Mouse (Mus musculus) stomach, embryonic 14.5 days (tissue): ENCODE data around the gene Garnl3. TPM values are rescaled to one million over a fixed set of nuclear protein-coding genes. Genes with fewer than 3 reads are reported as not detected.
A peak's percentile ranks its signal among the peaks of the same experiment; 100 is the strongest.

Experiments
- ATAC-seq: fragments of 200-750 bp; cut with Nextera tagmentation; 2 replicates; pipeline ENCODE4 v1.8.0; 2017; ENCODE audit warnings: low read depth, moderate TSS enrichment; ENCODE audit not compliant: insufficient number of reproducible peaks, insufficient read depth, low FRiP score
- H3K27ac ChIP-seq: fragments of 300-500 bp; sonication (generic); 2 replicates; pipeline ENCODE4 v1.5.1; 2014; ENCODE audit warnings: mild to moderate bottlenecking, low read length, moderate library complexity, mixed read lengths
- H3K27me3 ChIP-seq: fragments of 300-500 bp; sonication (generic); 2 replicates; pipeline ENCODE4 v1.6.1; 2014; ENCODE audit warnings: low read length, control low read depth, mixed read lengths; ENCODE audit not compliant: control insufficient read depth, insufficient read depth
- H3K36me3 ChIP-seq: fragments of 300-500 bp; sonication (generic); 2 replicates; pipeline ENCODE4 v1.6.1; 2014; ENCODE audit warnings: mild to moderate bottlenecking, control low read depth, low read length, moderate library complexity, mixed read lengths; ENCODE audit not compliant: control insufficient read depth, insufficient read depth
- H3K4me1 ChIP-seq: fragments of 300-500 bp; sonication (generic); 2 replicates; pipeline ENCODE4 v1.6.1; 2014; ENCODE audit warnings: low read length, control low read depth, mixed read lengths; ENCODE audit not compliant: control insufficient read depth, insufficient read depth
- H3K4me2 ChIP-seq: fragments of 300-500 bp; sonication (generic); replicated peaks from 2 replicates; pipeline ENCODE4 v1.6.1; 2014; ENCODE audit warnings: low read depth, low read length, control low read depth
- H3K4me3 ChIP-seq: fragments of 300-500 bp; sonication (generic); 2 replicates; pipeline ENCODE4 v1.5.1; 2014; ENCODE audit warnings: low read depth, low read length, control low read depth
- H3K9ac ChIP-seq: fragments of 300-500 bp; sonication (generic); replicated peaks from 2 replicates; pipeline ENCODE4 v1.6.1; 2014; ENCODE audit warnings: low read depth, mild to moderate bottlenecking, control low read depth, low read length, moderate library complexity, mixed read lengths
- H3K9me3 ChIP-seq: fragments of 300-500 bp; sonication (generic); 2 replicates; pipeline ENCODE4 v1.6.1; 2016; ENCODE audit warnings: low read depth, low read length, control low read depth; ENCODE audit not compliant: control insufficient read depth
- WGBS: fragments of 180-500 bp; shearing (Covaris S2); extraction: QIAGEN DNeasy Blood & Tissue Kit; methylation state at CpG from one replicate; pipeline ENCODE4 v1.1.7; 2014; 5-methylcytosine and 5-hydroxymethylcytosine counted together
- polyA plus RNA-seq: library from polyadenylated mRNA; unstranded; fragments of >200 nt; fragmentation: Nextera tagmentation; extraction: Ambion mirVana; gene quantifications from 2 replicates; pipeline ENCODE4 v1.2.1, GENCODE M21; 2014

The Garnl3 gene
- polyA plus RNA-seq, 1 experiment from 2014 or later, result 22.0 TPM

DNA sequence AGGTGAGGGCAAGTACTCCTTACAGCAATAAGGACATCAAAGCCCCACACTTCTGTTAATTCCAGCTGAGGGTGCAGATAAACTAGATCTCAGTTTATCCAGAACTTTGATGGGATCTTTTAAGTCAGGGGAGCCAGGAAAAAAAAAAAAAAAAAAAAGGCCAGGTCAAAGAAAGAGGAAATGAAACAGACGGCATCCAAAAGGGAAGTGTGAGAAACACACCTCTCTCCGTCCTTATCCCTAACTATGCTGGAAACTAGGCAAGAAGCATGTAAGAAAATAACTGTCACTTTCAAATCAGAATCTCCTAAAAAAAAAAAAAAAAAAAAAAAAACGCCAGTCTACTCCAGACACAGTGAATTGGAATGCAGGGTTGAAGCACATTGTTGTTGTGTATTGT is 57.3 kb downstream of the Garnl3 start:
- Histone ChIP-seq H3K4me3 (no peak overlapping the region), H3K4me1 (0 out of 2 replicates have a peak, but pooled peaks cover 4% of the 10 kb centered on the region), H3K27me3 (no peaks in the 10 kb centered on the region), H3K9me3 (no peaks in the 10 kb centered on the region), H3K4me2 (no peak overlapping the region), H3K9ac (no peak overlapping the region), H3K36me3 (no peaks in the 10 kb centered on the region), H3K27ac (no peak overlapping the region)
- ATAC-seq, result no peak
- WGBS, result 73% methylated on average over 3 of the region's 3 CpGs

DNA sequence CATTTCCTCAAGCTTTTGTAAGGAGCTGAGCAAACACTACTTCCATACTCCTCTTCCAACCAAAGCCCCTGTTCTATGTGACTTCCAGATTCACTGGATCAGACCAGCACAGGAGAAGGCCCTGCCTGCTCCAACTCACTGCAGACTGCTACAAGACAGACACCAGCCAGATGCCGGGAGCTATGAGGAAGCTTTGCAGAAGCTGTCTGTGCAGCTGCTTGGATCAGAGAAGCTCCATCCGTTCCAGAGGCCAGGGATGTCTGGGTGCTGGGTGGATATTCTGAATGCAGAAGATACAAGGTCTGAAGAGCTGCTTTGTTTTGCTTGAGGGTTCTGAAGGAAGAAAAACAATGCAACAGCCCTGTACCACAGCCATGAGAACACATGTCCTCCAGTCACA is 59.1 kb downstream of the Garnl3 start:
- 51% methylated on average over 2 of the region's 2 CpGs for WGBS
- Histone ChIP-seq H3K4me3 (no peak overlapping the region), H3K9ac (no peak overlapping the region), H3K27ac (0 out of 2 replicates have a peak overlapping the region, but pooled peaks have one; percentile 11), H3K4me1 (0 out of 2 replicates have a peak, but pooled peaks cover 4% of the 10 kb centered on the region), H3K4me2 (no peak overlapping the region), H3K27me3 (no peaks in the 10 kb centered on the region), H3K36me3 (no peaks in the 10 kb centered on the region), H3K9me3 (no peaks in the 10 kb centered on the region)
- no peak for ATAC-seq

DNA sequence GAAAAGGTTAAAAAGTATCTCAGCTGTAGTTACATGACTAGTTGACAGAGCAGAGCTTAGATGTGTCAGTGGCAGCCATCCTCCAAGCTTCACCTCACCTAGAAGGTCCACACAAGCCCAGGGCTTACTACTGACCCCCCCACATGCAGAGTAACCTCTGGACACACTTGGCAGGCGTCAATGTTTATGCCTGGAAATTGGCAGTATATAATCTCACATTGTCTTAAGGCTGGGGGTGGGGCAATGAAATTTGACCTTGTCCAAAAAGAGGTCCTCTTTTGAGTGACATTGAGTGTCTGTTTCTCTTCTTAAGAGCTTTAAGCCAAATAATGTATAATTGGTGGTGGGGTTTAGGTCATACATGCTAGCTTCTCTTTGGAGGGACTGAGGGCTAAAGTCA is 65.8 kb downstream of the Garnl3 start:
- no peaks in the 10 kb centered on the region for H3K9me3 ChIP-seq
- no peaks in the 10 kb centered on the region for H3K36me3 ChIP-seq
- H3K27ac ChIP-seq, result no peak overlapping the region
- 45% methylated on average over 1 of the region's 1 CpGs for WGBS
- H3K27me3 ChIP-seq, result no peaks in the 10 kb centered on the region
- no peaks in the 10 kb centered on the region for H3K4me1 ChIP-seq
- no peak for ATAC-seq
- H3K4me3 ChIP-seq, result no peak overlapping the region
- H3K4me2 ChIP-seq, result no peak overlapping the region
- H3K9ac ChIP-seq, result no peak overlapping the region

DNA sequence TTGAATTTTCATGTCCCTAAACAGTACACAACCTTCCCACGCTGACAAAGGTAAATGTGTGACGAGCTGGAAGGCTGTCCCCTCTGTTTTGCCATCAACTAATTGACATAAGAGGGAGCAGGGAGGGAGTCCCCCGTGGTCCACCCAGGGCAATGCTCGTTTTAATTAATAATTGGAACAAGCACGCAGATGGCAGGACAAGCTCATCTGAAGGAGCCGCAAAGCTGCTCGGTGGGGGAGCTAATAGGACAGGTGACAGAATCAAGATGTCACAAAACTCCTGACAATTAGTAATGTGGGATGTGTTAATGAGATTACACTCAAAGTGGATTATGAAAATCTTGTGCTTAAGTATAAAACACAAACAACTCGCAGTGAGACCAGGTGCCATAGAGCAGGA is 68.7 kb downstream of the Garnl3 start:
- no peaks in the 10 kb centered on the region for H3K27me3 ChIP-seq
- H3K4me2 ChIP-seq, result no peak overlapping the region
- H3K9me3 ChIP-seq, result no peaks in the 10 kb centered on the region
- H3K4me1 ChIP-seq, result no peaks in the 10 kb centered on the region
- no peak for ATAC-seq
- H3K27ac ChIP-seq, result no peak overlapping the region
- H3K36me3 ChIP-seq, result no peaks in the 10 kb centered on the region
- no peak overlapping the region for H3K9ac ChIP-seq
- 62% methylated on average over 8 of the region's 8 CpGs for WGBS
- no peak overlapping the region for H3K4me3 ChIP-seq

DNA sequence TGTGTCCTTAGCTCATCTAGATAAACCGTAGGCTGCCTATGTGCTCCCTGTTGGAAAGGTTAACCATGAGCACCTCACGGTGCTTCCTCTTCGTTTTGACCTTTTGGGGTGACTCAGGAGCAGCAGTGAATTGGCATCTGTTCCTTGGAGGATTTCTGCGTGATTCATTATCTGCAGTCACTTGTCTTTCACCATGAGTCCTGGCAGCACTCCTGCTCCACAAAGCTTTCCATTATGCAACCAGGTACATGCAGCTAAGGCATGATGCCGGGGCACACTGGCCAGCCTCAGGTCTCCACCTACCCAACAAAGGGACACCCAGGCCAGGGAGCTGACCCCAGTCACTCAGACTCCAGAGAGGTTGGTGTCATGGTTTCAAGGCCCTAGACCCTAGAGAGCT is 72.5 kb downstream of the Garnl3 start:
- 78% methylated on average over 5 of the region's 5 CpGs for WGBS
- H3K9me3 ChIP-seq, result no peaks in the 10 kb centered on the region

DNA sequence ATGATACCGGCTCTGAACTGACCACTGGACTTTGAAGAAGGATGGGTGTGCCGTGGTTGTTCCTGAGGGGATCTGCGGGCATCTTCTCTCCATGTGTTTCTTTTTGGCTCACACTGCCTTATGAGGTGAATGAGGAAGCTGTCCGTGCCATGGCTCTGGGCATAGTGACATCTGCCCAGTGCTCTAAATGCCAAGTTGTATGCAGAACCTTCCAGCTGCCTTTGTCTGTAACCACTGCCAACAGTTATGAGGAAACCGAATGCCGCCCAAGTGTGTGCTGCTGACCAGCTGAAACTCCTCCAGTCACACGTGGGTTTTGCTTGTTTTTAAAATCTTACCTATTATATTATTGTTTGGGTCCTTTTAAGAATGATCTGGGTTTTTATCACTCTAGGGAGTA is 73.9 kb downstream of the Garnl3 start:
- ATAC-seq, result no peak
- no peaks in the 10 kb centered on the region for H3K9me3 ChIP-seq
- no peak overlapping the region for H3K27ac ChIP-seq
- 86% methylated on average over 7 of the region's 7 CpGs for WGBS
- H3K27me3 ChIP-seq, result no peaks in the 10 kb centered on the region
- no peak overlapping the region for H3K9ac ChIP-seq
- no peak overlapping the region for H3K4me3 ChIP-seq
- no peaks in the 10 kb centered on the region for H3K36me3 ChIP-seq
- H3K4me2 ChIP-seq, result no peak overlapping the region
- H3K4me1 ChIP-seq, result no peaks in the 10 kb centered on the region

More for the DNA sequence above, 72.5 kb downstream of the Garnl3 start:
- Histone ChIP-seq H3K27ac (no peak overlapping the region), H3K36me3 (no peaks in the 10 kb centered on the region), H3K4me1 (no peaks in the 10 kb centered on the region), H3K4me2 (no peak overlapping the region), H3K27me3 (no peaks in the 10 kb centered on the region), H3K4me3 (no peak overlapping the region), H3K9ac (no peak overlapping the region)
- ATAC-seq, result no peak

DNA sequence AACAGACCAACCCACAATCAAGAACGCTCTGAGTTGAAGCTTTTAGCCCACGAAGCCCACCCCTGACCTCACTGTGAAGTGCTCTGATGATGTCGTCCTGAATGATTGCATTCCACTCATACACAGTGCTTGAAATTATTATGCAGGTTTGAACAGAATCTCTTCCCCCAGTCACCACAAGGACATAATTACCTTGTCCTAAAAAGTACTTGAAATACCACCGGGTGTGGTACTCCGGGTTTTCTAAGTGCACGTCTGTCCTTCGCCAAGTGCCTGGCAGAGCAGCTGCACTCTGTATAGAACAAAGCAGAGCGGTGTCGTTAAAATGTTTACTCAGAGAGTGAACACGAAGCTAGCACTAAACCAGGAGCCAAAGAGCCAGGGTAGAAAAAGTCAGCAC is 77.5 kb downstream of the Garnl3 start:
- H3K9ac ChIP-seq, result no peak overlapping the region

DNA sequence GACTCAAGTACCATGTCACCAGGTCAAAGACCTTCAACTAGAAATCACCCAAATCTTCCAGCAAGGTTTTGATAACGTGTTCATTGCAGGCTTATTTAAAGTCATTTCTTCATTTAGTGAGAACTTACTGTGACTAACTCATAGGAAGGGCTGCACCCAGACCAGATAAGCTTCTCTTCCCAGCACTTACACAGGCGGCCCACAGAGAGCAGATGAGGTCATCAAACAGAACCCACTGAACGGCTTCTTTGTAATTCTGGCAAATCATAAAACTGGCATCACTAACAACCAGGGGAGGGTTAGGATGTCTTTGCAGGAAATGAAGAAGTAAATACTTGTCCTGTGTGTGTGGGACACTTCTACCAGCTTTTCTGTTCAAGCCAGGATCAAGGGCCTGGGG is 84.1 kb downstream of the Garnl3 start:
- WGBS, result 67% methylated on average over 3 of the region's 3 CpGs
- no peak for ATAC-seq
- no peak overlapping the region for H3K4me2 ChIP-seq
- H3K4me1 ChIP-seq, result no peaks in the 10 kb centered on the region
- no peak overlapping the region for H3K27ac ChIP-seq
- no peaks in the 10 kb centered on the region for H3K36me3 ChIP-seq
- H3K9ac ChIP-seq, result no peak overlapping the region
- H3K9me3 ChIP-seq, result no peaks in the 10 kb centered on the region
- H3K27me3 ChIP-seq, result no peaks in the 10 kb centered on the region
- no peak overlapping the region for H3K4me3 ChIP-seq

More for the DNA sequence above, 77.5 kb downstream of the Garnl3 start:
- no peaks in the 10 kb centered on the region for H3K27me3 ChIP-seq
- H3K9me3 ChIP-seq, result no peaks in the 10 kb centered on the region
- no peak for ATAC-seq
- H3K27ac ChIP-seq, result no peak overlapping the region
- H3K36me3 ChIP-seq, result no peaks in the 10 kb centered on the region
- H3K4me1 ChIP-seq, result no peaks in the 10 kb centered on the region
- H3K4me2 ChIP-seq, result no peak overlapping the region
- H3K4me3 ChIP-seq, result no peak overlapping the region
- 16% methylated on average over 10 of the region's 10 CpGs for WGBS

DNA sequence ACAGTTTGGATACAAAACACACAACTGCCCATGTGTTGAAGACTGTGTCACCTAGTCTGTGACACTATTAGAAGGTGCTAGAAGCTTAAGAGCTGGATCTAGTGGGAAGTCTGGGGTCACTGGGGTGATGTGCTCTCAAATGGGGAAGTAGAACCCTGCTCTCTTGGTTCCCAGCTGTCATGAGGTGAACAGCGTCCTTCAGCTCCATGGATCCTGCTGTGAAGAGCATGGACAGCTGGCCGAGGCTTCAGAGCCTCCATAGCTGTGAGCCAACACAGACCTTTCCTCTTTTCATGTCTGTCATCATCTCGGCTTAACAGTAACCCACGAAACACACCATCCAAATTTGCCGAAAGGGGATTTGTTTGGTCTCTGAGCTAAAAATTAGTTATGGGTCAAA is 84.5 kb downstream of the Garnl3 start:
- H3K27ac ChIP-seq, result no peak overlapping the region
- no peaks in the 10 kb centered on the region for H3K27me3 ChIP-seq
- no peaks in the 10 kb centered on the region for H3K36me3 ChIP-seq
- ATAC-seq, result no peak
- no peaks in the 10 kb centered on the region for H3K4me1 ChIP-seq
- H3K9ac ChIP-seq, result no peak overlapping the region
- H3K4me3 ChIP-seq, result no peak overlapping the region
- no peaks in the 10 kb centered on the region for H3K9me3 ChIP-seq
- 72% methylated on average over 5 of the region's 5 CpGs for WGBS
- H3K4me2 ChIP-seq, result no peak overlapping the region
